Mouse (Mus musculus): ENCODE results near the gene Dcst1. TPM values are rescaled to one million over a fixed set of nuclear protein-coding genes. Genes with fewer than 3 reads are reported as not detected.

Dcst1 gene
- total and polyA plus RNA-seq, 2 experiments from 2014 or later: 1.3 TPM; not detected in 1

DNA sequence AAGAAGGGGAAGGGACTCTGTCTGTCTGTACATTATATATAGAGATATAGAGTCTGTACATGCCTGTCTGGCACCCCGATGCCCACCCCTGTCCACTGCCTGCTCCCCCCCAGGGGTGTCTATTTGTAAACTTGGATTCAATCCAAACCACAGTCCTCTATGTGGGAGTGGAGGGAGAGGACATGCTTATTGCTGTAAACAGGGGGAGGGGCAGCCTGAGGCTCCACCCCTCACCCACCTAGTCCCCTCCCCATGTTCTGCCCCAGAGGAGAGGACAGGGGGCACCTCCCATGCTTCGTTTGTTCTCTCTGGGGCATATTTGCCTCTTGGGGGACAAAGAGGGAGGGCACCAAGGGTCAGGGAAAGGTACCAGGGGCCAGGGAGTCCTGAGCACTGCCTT, 50.3 kb downstream of the Dcst1 start:
- Histone ChIP-seq H3K27ac (ENCODE audit: low read depth, low read length) (no peak overlapping the region), H3K27me3 (ENCODE audit: insufficient read depth, low read length) (no peaks in the 10 kb centered on the region), H3K4me3 (ENCODE audit: low read depth, low read length) (no peak overlapping the region), H3K4me1 (ENCODE audit: insufficient read depth) (peaks cover 13% of the 10 kb centered on the region), H3K9me3 (ENCODE audit: low read length) (no peaks in the 10 kb centered on the region), H3K4me2 (ENCODE audit: low read depth) (peak overlapping the region; percentile 40; the same call in 1 of the 2 replicates), H3K36me3 (ENCODE audit: insufficient read depth) (peaks cover 22% of the 10 kb centered on the region), H3K9ac (no peak overlapping the region; the same call in 1 of the 2 replicates)
- WGBS: 38% methylated on average over 2 of the region's 2 CpGs
- ATAC-seq: no peak
- no peak for DNase-seq
- no peak for TF ChIP-seq CTCF (IDR thresholded peaks at IDR 0.05; ENCODE audit: low read depth)

GRCm38 (mm10) chr3:89314340-89314739, 50.7 kb downstream of the Dcst1 start:
- WGBS: 65% methylated on average over 5 of the region's 5 CpGs
- no peak for DNase-seq

GRCm38 (mm10) chr3:89308089-89308488, 57.0 kb downstream of the Dcst1 start:
- Histone ChIP-seq H3K9ac (no peak overlapping the region), H3K36me3 (ENCODE audit: insufficient read depth) (peaks cover 3% of the 10 kb centered on the region; the same call in 1 of the 2 replicates), H3K27ac (ENCODE audit: low read depth, low read length) (no peak overlapping the region), H3K9me3 (ENCODE audit: low read length) (no peaks in the 10 kb centered on the region), H3K4me3 (ENCODE audit: low read depth, low read length) (no peak overlapping the region), H3K4me1 (ENCODE audit: insufficient read depth) (no peaks in the 10 kb centered on the region), H3K4me2 (ENCODE audit: low read depth) (no peak overlapping the region), H3K27me3 (ENCODE audit: insufficient read depth, low read length) (no peaks in the 10 kb centered on the region)
- WGBS: 10% methylated on average over 9 of the region's 9 CpGs
- TF ChIP-seq CTCF (IDR thresholded peaks at IDR 0.05; ENCODE audit: low read depth): peak; percentile 88
- ATAC-seq (peak; percentile 81), DNase-seq (peak; percentile 77)

More at GRCm38 (mm10) chr3:89314340-89314739, 50.7 kb downstream of the Dcst1 start:
- no peaks in the 10 kb centered on the region for H3K9me3 ChIP-seq (ENCODE audit: low read length)
- no peak for ATAC-seq
- peaks cover 12% of the 10 kb centered on the region for H3K4me1 ChIP-seq (ENCODE audit: insufficient read depth)
- TF ChIP-seq CTCF (IDR thresholded peaks at IDR 0.05; ENCODE audit: low read depth): no peak
- H3K27ac ChIP-seq (ENCODE audit: low read depth, low read length): no peak overlapping the region
- no peak overlapping the region for H3K4me3 ChIP-seq (ENCODE audit: low read depth, low read length)
- peaks cover 22% of the 10 kb centered on the region for H3K36me3 ChIP-seq (ENCODE audit: insufficient read depth)
- no peaks in the 10 kb centered on the region for H3K27me3 ChIP-seq (ENCODE audit: insufficient read depth, low read length)
- H3K9ac ChIP-seq: no peak overlapping the region
- no peak overlapping the region for H3K4me2 ChIP-seq (ENCODE audit: low read depth)

GRCm38 (mm10) chr3:89305551-89306325, 59.3 kb downstream of the Dcst1 start:
- no peak for TF ChIP-seq CTCF (IDR thresholded peaks at IDR 0.05; ENCODE audit: low read depth)
- no peak for DNase-seq
- no peak overlapping the region for H3K27ac ChIP-seq (ENCODE audit: low read depth, low read length)
- H3K4me1 ChIP-seq (ENCODE audit: insufficient read depth): no peaks in the 10 kb centered on the region
- no peak overlapping the region for H3K4me3 ChIP-seq (ENCODE audit: low read depth, low read length)
- no peaks in the 10 kb centered on the region for H3K9me3 ChIP-seq (ENCODE audit: low read length)
- WGBS: 76% methylated on average over 8 of the region's 8 CpGs
- H3K4me2 ChIP-seq (ENCODE audit: low read depth): no peak overlapping the region
- ATAC-seq: no peak
- no peaks in the 10 kb centered on the region for H3K27me3 ChIP-seq (ENCODE audit: insufficient read depth, low read length)
- H3K36me3 ChIP-seq (ENCODE audit: insufficient read depth): no peaks in the 10 kb centered on the region
- H3K9ac ChIP-seq: no peak overlapping the region

- Histone ChIP-seq H3K4me3 (ENCODE audit: low read depth, low read length) (no peak overlapping the region), H3K4me1 (ENCODE audit: insufficient read depth) (no peaks in the 10 kb centered on the region), H3K9ac (no peak overlapping the region), H3K27ac (ENCODE audit: low read depth, low read length) (no peak overlapping the region), H3K9me3 (ENCODE audit: low read length) (no peaks in the 10 kb centered on the region), H3K36me3 (ENCODE audit: insufficient read depth) (no peaks in the 10 kb centered on the region), H3K4me2 (ENCODE audit: low read depth) (no peak overlapping the region), H3K27me3 (ENCODE audit: insufficient read depth, low read length) (no peaks in the 10 kb centered on the region; the same call in 1 of the 2 replicates)
- ATAC-seq (no peak), DNase-seq (no peak)
- no peak for TF ChIP-seq CTCF (IDR thresholded peaks at IDR 0.05; ENCODE audit: low read depth)
- WGBS: 73% methylated on average over 4 of the region's 4 CpGs
Measured at GRCm38 (mm10) chr3:89305105-89305504, 59.9 kb downstream of the Dcst1 start.

DNA sequence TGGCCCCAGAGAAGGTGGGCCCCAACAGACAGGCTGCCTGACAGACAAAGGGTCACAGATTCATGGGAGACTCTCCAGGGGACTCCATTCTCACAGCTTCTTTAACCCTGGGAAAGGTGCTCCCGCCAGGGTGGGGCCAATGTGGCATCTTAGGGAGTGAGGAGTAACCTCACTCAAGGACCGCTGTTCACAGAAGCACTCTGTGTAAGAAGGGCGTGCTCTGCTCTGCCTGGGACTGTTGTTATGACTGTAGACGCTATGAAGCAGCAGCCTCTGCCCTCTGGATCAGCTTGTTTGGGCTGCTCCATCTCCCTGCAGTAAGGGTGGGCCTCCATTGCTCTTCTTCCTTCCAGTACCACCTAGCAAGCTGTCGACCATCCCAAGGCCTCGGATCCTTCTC, 60.6 kb downstream of the Dcst1 start:
- H3K9me3 ChIP-seq (ENCODE audit: low read length): no peaks in the 10 kb centered on the region
- H3K4me1 ChIP-seq (ENCODE audit: insufficient read depth): no peaks in the 10 kb centered on the region
- H3K36me3 ChIP-seq (ENCODE audit: insufficient read depth): no peaks in the 10 kb centered on the region
- WGBS: 72% methylated on average over 6 of the region's 6 CpGs
- H3K27ac ChIP-seq (ENCODE audit: low read depth, low read length): no peak overlapping the region
- no peak overlapping the region for H3K4me3 ChIP-seq (ENCODE audit: low read depth, low read length)
- no peak for TF ChIP-seq CTCF (IDR thresholded peaks at IDR 0.05; ENCODE audit: low read depth)
- no peak overlapping the region for H3K4me2 ChIP-seq (ENCODE audit: low read depth)
- ATAC-seq (no peak), DNase-seq (no peak)
- H3K27me3 ChIP-seq (ENCODE audit: insufficient read depth, low read length): no peaks in the 10 kb centered on the region; the same call in 1 of the 2 replicates
- H3K9ac ChIP-seq: no peak overlapping the region

- Histone ChIP-seq H3K27me3 (ENCODE audit: insufficient read depth, low read length) (no peaks in the 10 kb centered on the region; the same call in 1 of the 2 replicates), H3K4me2 (ENCODE audit: low read depth) (no peak overlapping the region), H3K36me3 (ENCODE audit: insufficient read depth) (no peaks in the 10 kb centered on the region), H3K4me3 (ENCODE audit: low read depth, low read length) (no peak overlapping the region), H3K9me3 (ENCODE audit: low read length) (no peaks in the 10 kb centered on the region), H3K4me1 (ENCODE audit: insufficient read depth) (no peaks in the 10 kb centered on the region), H3K27ac (ENCODE audit: low read depth, low read length) (no peak overlapping the region), H3K9ac (no peak overlapping the region)
- TF ChIP-seq CTCF (IDR thresholded peaks at IDR 0.05; ENCODE audit: low read depth): 0 out of 2 replicates have a peak, but pooled peaks have one; percentile 11
- DNase-seq (no peak), ATAC-seq (no peak)
- WGBS: 64% methylated on average over 2 of the region's 2 CpGs
Measured at GRCm38 (mm10) chr3:89300514-89300913, 64.5 kb downstream of the Dcst1 start.

Other genes starting within 250 kb of the Dcst1 start
- 0.08 and 0.76 TPM in 2 replicates for gene Pklr, start 229.1 kb downstream of the Dcst1 start, total RNA-seq (2014; rRNA removed)
- gene Pklr, start 229.1 kb downstream of the Dcst1 start, polyA plus RNA-seq (2015; fragmentation: Nextera tagmentation; extraction: Ambion mirVana): 0.19 TPM in 1 of 2 replicates, not detected in the other
- gene Hcn3, start 205.1 kb downstream of the Dcst1 start, total RNA-seq (2014; rRNA removed): 44.9 and 45.5 TPM in 2 replicates
- 22.7 and 30.3 TPM in 2 replicates for gene Hcn3, start 205.1 kb downstream of the Dcst1 start, polyA plus RNA-seq (2015; fragmentation: Nextera tagmentation; extraction: Ambion mirVana)
- gene Clk2, start 200.5 kb downstream of the Dcst1 start, total RNA-seq (2014; rRNA removed): 35.6 and 43.1 TPM in 2 replicates
- gene Clk2, start 200.5 kb downstream of the Dcst1 start, polyA plus RNA-seq (2015; fragmentation: Nextera tagmentation; extraction: Ambion mirVana): 11.2 and 12.8 TPM in 2 replicates
- 44.3 and 63.7 TPM in 2 replicates for gene Scamp3, start 187.8 kb downstream of the Dcst1 start, total RNA-seq (2014; rRNA removed)
- 116 and 124 TPM in 2 replicates for gene Scamp3, start 187.8 kb downstream of the Dcst1 start, polyA plus RNA-seq (2015; fragmentation: Nextera tagmentation; extraction: Ambion mirVana)
- gene Fam189b, start 182.1 kb downstream of the Dcst1 start, total RNA-seq (2014; rRNA removed): 8.9 and 12.7 TPM in 2 replicates
- 23.8 and 31.8 TPM in 2 replicates for gene Fam189b, start 182.1 kb downstream of the Dcst1 start, polyA plus RNA-seq (2015; fragmentation: Nextera tagmentation; extraction: Ambion mirVana)
- 46.9 and 51.1 TPM in 2 replicates for gene Gba, start 162.3 kb downstream of the Dcst1 start, total RNA-seq (2014; rRNA removed)
- gene Gba, start 162.3 kb downstream of the Dcst1 start, polyA plus RNA-seq (2015; fragmentation: Nextera tagmentation; extraction: Ambion mirVana): 40.4 and 41.7 TPM in 2 replicates
- gene Thbs3, start 150.1 kb downstream of the Dcst1 start, total RNA-seq (2014; rRNA removed): 53.6 and 74.1 TPM in 2 replicates
- gene Thbs3, start 150.1 kb downstream of the Dcst1 start, polyA plus RNA-seq (2015; fragmentation: Nextera tagmentation; extraction: Ambion mirVana): 31.1 and 42.8 TPM in 2 replicates
- 142 and 167 TPM in 2 replicates for gene Mtx1, start 138.2 kb downstream of the Dcst1 start, total RNA-seq (2014; rRNA removed)
- gene Mtx1, start 138.2 kb downstream of the Dcst1 start, polyA plus RNA-seq (2015; fragmentation: Nextera tagmentation; extraction: Ambion mirVana): 199 and 212 TPM in 2 replicates
- 1.3 and 1.6 TPM in 2 replicates for gene Muc1, start 136.2 kb downstream of the Dcst1 start, total RNA-seq (2014; rRNA removed)
- gene Muc1, start 136.2 kb downstream of the Dcst1 start, polyA plus RNA-seq (2015; fragmentation: Nextera tagmentation; extraction: Ambion mirVana): 0.27 and 0.35 TPM in 2 replicates
- gene Krtcap2, start 119.3 kb downstream of the Dcst1 start, total RNA-seq (2014; rRNA removed): 67.0 and 68.1 TPM in 2 replicates
- gene Krtcap2, start 119.3 kb downstream of the Dcst1 start, polyA plus RNA-seq (2015; fragmentation: Nextera tagmentation; extraction: Ambion mirVana): 221 and 244 TPM in 2 replicates
- 83.0 and 98.3 TPM in 2 replicates for gene Trim46, start 118.9 kb downstream of the Dcst1 start, total RNA-seq (2014; rRNA removed)
- gene Trim46, start 118.9 kb downstream of the Dcst1 start, polyA plus RNA-seq (2015; fragmentation: Nextera tagmentation; extraction: Ambion mirVana): 56.0 and 63.5 TPM in 2 replicates
- 66.7 and 160 TPM in 2 replicates for gene Dpm3, start 105.9 kb downstream of the Dcst1 start, total RNA-seq (2014; rRNA removed)
- gene Dpm3, start 105.9 kb downstream of the Dcst1 start, polyA plus RNA-seq (2015; fragmentation: Nextera tagmentation; extraction: Ambion mirVana): 74.9 and 96.8 TPM in 2 replicates
- gene Slc50a1, start 94.7 kb downstream of the Dcst1 start, total RNA-seq (2014; rRNA removed): 22.1 and 26.7 TPM in 2 replicates
- gene Slc50a1, start 94.7 kb downstream of the Dcst1 start, polyA plus RNA-seq (2015; fragmentation: Nextera tagmentation; extraction: Ambion mirVana): 34.8 and 36.8 TPM in 2 replicates
- 5.5 and 8.4 TPM in 2 replicates for gene Efna1, start 84.1 kb downstream of the Dcst1 start, total RNA-seq (2014; rRNA removed)
- gene Efna1, start 84.1 kb downstream of the Dcst1 start, polyA plus RNA-seq (2015; fragmentation: Nextera tagmentation; extraction: Ambion mirVana): 10.8 and 11.1 TPM in 2 replicates
- 76.7 and 80.7 TPM in 2 replicates for gene Efna3, start 42.3 kb downstream of the Dcst1 start, total RNA-seq (2014; rRNA removed)
- 68.9 and 73.8 TPM in 2 replicates for gene Efna3, start 42.3 kb downstream of the Dcst1 start, polyA plus RNA-seq (2015; fragmentation: Nextera tagmentation; extraction: Ambion mirVana)
- gene Efna4, start 27.2 kb downstream of the Dcst1 start, total RNA-seq (2014; rRNA removed): 8.4 and 11.1 TPM in 2 replicates
- 7.8 and 8.1 TPM in 2 replicates for gene Efna4, start 27.2 kb downstream of the Dcst1 start, polyA plus RNA-seq (2015; fragmentation: Nextera tagmentation; extraction: Ambion mirVana)
- 47.9 and 53.3 TPM in 2 replicates for gene Adam15, start 15.3 kb downstream of the Dcst1 start, total RNA-seq (2014; rRNA removed)
- 50.1 and 56.4 TPM in 2 replicates for gene Adam15, start 15.3 kb downstream of the Dcst1 start, polyA plus RNA-seq (2015; fragmentation: Nextera tagmentation; extraction: Ambion mirVana)
- gene Dcst2, start 3.3 kb downstream of the Dcst1 start, total RNA-seq (2014; rRNA removed): 0.19 and 0.46 TPM in 2 replicates
- gene Dcst2, start 3.3 kb downstream of the Dcst1 start, polyA plus RNA-seq (2015; fragmentation: Nextera tagmentation; extraction: Ambion mirVana): 0.43 and 0.56 TPM in 2 replicates
- 2.1 and 4.9 TPM in 2 replicates for gene Zbtb7b, start 29.5 kb upstream of the Dcst1 start, total RNA-seq (2014; rRNA removed)
- gene Zbtb7b, start 29.5 kb upstream of the Dcst1 start, polyA plus RNA-seq (2015; fragmentation: Nextera tagmentation; extraction: Ambion mirVana): 0.33 and 0.75 TPM in 2 replicates
- 4.2 TPM in 1 of 2 replicates, not detected in the other for gene Lenep, start 37.5 kb upstream of the Dcst1 start, total RNA-seq (2014; rRNA removed)
- gene Lenep, start 37.5 kb upstream of the Dcst1 start, polyA plus RNA-seq (2015; fragmentation: Nextera tagmentation; extraction: Ambion mirVana): 0.40 TPM in 1 of 2 replicates, not detected in the other
- 25.6 and 34.9 TPM in 2 replicates for gene Flad1, start 46.6 kb upstream of the Dcst1 start, total RNA-seq (2014; rRNA removed)
- gene Flad1, start 46.6 kb upstream of the Dcst1 start, polyA plus RNA-seq (2015; fragmentation: Nextera tagmentation; extraction: Ambion mirVana): 30.9 and 31.5 TPM in 2 replicates
- gene Cks1b, start 53.1 kb upstream of the Dcst1 start, total RNA-seq (2014; rRNA removed): 24.5 and 27.3 TPM in 2 replicates
- 93.9 and 109 TPM in 2 replicates for gene Cks1b, start 53.1 kb upstream of the Dcst1 start, polyA plus RNA-seq (2015; fragmentation: Nextera tagmentation; extraction: Ambion mirVana)
- gene Shc1, start 53.2 kb upstream of the Dcst1 start, total RNA-seq (2014; rRNA removed): 15.8 and 19.8 TPM in 2 replicates
- 11.3 and 11.8 TPM in 2 replicates for gene Shc1, start 53.2 kb upstream of the Dcst1 start, polyA plus RNA-seq (2015; fragmentation: Nextera tagmentation; extraction: Ambion mirVana)
- 62.5 and 72.1 TPM in 2 replicates for gene Pygo2, start 65.0 kb upstream of the Dcst1 start, total RNA-seq (2014; rRNA removed)
- gene Pygo2, start 65.0 kb upstream of the Dcst1 start, polyA plus RNA-seq (2015; fragmentation: Nextera tagmentation; extraction: Ambion mirVana): 42.5 and 43.5 TPM in 2 replicates
- 16.9 and 21.6 TPM in 2 replicates for gene Pbxip1, start 71.5 kb upstream of the Dcst1 start, total RNA-seq (2014; rRNA removed)
- 16.9 and 27.8 TPM in 2 replicates for gene Pbxip1, start 71.5 kb upstream of the Dcst1 start, polyA plus RNA-seq (2015; fragmentation: Nextera tagmentation; extraction: Ambion mirVana)
- gene Pmvk, start 89.3 kb upstream of the Dcst1 start, total RNA-seq (2014; rRNA removed): 80.1 and 108 TPM in 2 replicates
- gene Pmvk, start 89.3 kb upstream of the Dcst1 start, polyA plus RNA-seq (2015; fragmentation: Nextera tagmentation; extraction: Ambion mirVana): 84.3 and 96.8 TPM in 2 replicates
- gene Kcnn3, start 154.9 kb upstream of the Dcst1 start, total RNA-seq (2014; rRNA removed): 11.5 and 13.6 TPM in 2 replicates
- 3.0 and 5.1 TPM in 2 replicates for gene Kcnn3, start 154.9 kb upstream of the Dcst1 start, polyA plus RNA-seq (2015; fragmentation: Nextera tagmentation; extraction: Ambion mirVana)

Measured in forebrain, postnatal 0 days (tissue).